Mouse (Mus musculus) embryo, embryonic 10.5 days (tissue): Measurements from ENCODE around the gene Gabrd.

Source experiments
- DNase-seq: peaks from one replicate; pipeline ENCODE4 v3.0.0-alpha.2; 2015; ENCODE audit warnings: low spot score

Gene Gabrd

DNA sequence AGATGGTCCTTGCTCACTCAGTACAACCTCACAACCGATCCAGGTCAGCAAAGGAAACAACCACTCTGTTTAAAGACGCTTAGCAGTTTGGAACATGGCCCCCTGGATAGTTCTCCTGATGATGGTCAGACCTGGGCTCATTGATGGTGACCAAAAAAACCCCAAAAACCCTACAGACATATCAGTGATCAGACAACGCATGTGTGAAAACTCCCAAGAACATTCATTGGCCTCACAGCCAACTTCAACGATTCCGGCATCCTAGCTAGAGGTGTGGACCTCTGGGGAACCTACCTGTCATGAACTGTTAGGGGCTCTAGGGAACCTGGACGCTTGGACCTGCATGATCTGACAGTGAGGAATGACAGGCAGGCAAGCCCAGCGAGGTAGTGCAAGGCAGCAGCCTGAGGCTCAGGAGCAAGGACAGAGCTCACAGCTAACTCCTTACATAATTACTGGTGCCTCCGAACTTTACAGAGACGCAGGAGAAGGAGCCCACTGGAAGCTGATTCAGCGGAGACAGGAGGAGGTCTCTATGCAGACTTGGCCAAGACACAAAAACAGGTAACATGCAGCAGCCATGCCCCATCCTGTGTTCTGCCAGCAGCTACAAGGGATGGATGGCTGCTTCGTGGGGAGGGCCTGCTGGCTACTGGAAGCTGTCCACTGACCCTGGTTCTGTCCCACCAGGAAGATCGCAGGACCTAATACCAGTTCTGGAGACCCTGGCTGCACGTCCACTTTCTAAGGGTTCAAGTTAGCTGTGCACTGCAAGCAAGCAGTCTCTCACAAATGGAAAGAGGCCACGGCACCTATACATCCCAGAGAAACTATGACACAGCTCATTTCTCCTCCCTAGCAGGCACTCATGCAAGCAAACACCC, 54.3 kb downstream of the Gabrd start:
- no peak for DNase-seq

DNA sequence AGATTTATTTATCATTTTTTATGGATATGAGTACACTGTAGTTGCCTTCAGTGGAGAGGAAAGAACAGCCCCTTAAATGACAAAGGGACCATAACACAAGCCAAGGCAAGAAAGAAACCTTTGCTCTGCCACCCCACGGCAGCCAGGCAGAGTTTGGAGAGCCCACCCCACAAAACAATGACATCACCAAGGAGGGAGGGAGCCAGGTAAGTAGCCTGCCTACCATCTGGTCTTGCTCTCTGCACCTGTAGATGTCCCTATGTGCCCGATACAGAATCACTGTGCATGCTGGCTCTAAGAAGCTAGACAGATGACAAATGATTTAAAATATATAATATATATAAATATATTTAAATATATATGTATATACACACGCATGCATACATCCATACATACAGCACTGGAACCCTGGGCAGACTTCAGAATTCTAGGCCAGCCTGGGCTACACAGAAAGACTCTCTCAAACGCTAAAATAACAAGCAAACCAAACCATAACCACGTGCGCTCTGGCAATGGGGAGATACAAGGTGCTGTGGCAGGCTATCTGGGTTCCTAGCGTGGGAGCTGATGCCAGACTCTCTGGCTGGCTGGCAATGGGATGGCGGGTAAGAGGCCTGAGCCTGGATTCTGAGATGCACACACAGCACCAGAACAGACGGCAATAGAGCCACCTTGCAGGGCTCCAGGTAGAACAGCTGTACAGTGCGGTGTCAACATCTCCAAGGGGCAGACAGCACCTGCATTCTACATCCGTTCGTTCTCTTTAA, 61.4 kb downstream of the Gabrd start:
- DNase-seq = no peak
